Mouse (Mus musculus): ENCODE measurements around the gene Rbms2.

Rbms2 gene

GRCm38 (mm10) chr10:128135374-128135773, 44.7 kb downstream of the Rbms2 start:
- no peak for DNase-seq (ENCODE audit: low read depth)

- DNase-seq (ENCODE audit: low read depth) = no peak
These were observed 46.3 kb downstream of the Rbms2 start for GRCm38 (mm10) chr10:128133650-128134332.

- DNase-seq (ENCODE audit: low read depth) = no peak
These were observed 48.3 kb downstream of the Rbms2 start for GRCm38 (mm10) chr10:128131812-128132211.

GRCm38 (mm10) chr10:128131297-128131696, 48.8 kb downstream of the Rbms2 start:
- no peak for DNase-seq (ENCODE audit: low read depth)

GRCm38 (mm10) chr10:128128143-128128542, 52.0 kb downstream of the Rbms2 start:
- no peak for DNase-seq (ENCODE audit: low read depth)

GRCm38 (mm10) chr10:128127497-128127896, 52.6 kb downstream of the Rbms2 start:
- no peak for DNase-seq (ENCODE audit: low read depth)

GRCm38 (mm10) chr10:128125951-128126350, 54.1 kb downstream of the Rbms2 start:
- DNase-seq (ENCODE audit: low read depth) = no peak

- DNase-seq (ENCODE audit: low read depth) = no peak
These were observed 55.3 kb downstream of the Rbms2 start for GRCm38 (mm10) chr10:128124831-128125230.

- no peak for DNase-seq (ENCODE audit: low read depth)
These were observed 56.3 kb downstream of the Rbms2 start for GRCm38 (mm10) chr10:128123833-128124232.

- DNase-seq (ENCODE audit: low read depth) = no peak
These were observed 68.9 kb downstream of the Rbms2 start for GRCm38 (mm10) chr10:128111227-128111626.

- no peak for DNase-seq (ENCODE audit: low read depth)
These were observed 69.9 kb downstream of the Rbms2 start for GRCm38 (mm10) chr10:128110103-128110761.

GRCm38 (mm10) chr10:128097587-128097971, 82.5 kb downstream of the Rbms2 start:
- DNase-seq (ENCODE audit: low read depth) = peak; percentile 27

- peak; percentile 78 for DNase-seq (ENCODE audit: low read depth)
These were observed 83.2 kb downstream of the Rbms2 start for GRCm38 (mm10) chr10:128096693-128097586.

- DNase-seq (ENCODE audit: low read depth) = no peak
These were observed 83.8 kb downstream of the Rbms2 start for GRCm38 (mm10) chr10:128096313-128096692.

- DNase-seq (ENCODE audit: low read depth) = no peak
These were observed 85.0 kb downstream of the Rbms2 start for GRCm38 (mm10) chr10:128095003-128095636.

GRCm38 (mm10) chr10:128094340-128094968, 85.6 kb downstream of the Rbms2 start:
- peak; percentile 86 for DNase-seq (ENCODE audit: low read depth)

GRCm38 (mm10) chr10:128093496-128094294, 86.4 kb downstream of the Rbms2 start:
- DNase-seq (ENCODE audit: low read depth) = peak; percentile 62

- DNase-seq (ENCODE audit: low read depth) = peak; percentile 59
These were observed 87.3 kb downstream of the Rbms2 start for GRCm38 (mm10) chr10:128092506-128093495.
